Mouse (Mus musculus) naive thymus-derived CD4-positive, alpha-beta T cell, adult 2 months (primary cell): ENCODE measurements around the gene Astn2.

Experiments used
- DNase-seq: peaks from one replicate; pipeline ENCODE4 v3.0.0-alpha.2; 2011; ENCODE audit warnings: low read depth

Astn2 gene

DNA sequence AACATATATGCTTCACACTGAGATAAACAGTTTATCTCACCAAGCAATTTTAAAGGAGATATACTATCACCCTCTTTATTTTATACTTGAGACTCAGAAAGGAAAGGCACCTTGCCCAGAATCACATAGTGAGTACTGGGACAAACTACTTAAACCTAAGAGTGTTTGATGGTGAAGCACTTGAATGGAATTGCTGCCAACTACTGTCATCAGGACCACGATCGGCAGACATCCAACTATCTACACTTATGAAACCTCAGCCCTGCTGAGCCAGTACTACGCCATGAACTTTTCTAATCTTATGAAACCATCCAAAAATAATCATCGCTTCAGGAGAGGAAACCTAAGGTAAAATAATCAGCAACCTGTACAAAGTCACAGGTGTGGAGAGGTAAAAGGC lies 1005.0 kb downstream of the Astn2 start:
- DNase-seq, result no peak

GRCm38 (mm10) chr4:65396806-65397205 lies 1007.6 kb downstream of the Astn2 start:
- DNase-seq, result no peak

- DNase-seq, result no peak
Observed at GRCm38 (mm10) chr4:65391001-65391400, 1013.4 kb downstream of the Astn2 start.

GRCm38 (mm10) chr4:65383070-65383469 lies 1021.3 kb downstream of the Astn2 start:
- DNase-seq, result no peak

DNA sequence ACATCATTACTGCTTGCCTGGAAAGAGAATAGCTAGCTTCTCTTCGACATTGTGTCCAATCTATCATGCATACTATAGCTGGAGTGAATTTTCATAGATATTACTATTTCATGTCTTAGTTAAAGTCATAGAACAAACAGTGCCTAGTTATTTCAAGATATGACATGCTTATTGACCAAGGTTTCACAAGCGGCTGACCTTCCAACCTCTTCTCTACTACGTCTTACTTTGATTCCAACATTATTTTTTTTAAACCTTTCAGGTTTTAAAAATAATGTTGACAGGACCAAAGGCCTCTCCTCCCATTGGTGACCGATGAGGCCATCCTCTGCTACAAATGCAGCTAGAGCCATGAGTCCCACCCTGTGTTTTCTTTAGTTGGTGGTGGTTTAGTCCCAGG lies 1025.0 kb downstream of the Astn2 start:
- no peak for DNase-seq

DNA sequence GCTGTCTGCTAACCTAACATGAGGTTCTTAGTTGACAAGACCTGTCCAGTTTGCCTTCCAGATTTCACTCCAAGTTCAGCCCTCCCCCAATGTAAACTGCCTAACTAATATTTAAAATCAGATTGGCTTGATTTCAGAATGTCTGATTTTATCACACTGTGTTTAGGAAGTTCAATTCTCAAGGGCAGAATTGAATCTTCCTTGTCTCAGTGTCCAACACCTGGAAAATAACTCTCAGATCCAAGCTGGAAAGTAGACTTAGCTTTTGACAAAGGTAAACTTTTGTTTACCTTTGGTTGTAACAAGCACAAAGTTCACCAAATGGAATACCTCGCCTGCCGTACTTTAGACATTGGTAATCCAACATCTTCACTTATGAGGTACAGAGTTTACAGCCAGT lies 1027.8 kb downstream of the Astn2 start:
- DNase-seq, result no peak

DNA sequence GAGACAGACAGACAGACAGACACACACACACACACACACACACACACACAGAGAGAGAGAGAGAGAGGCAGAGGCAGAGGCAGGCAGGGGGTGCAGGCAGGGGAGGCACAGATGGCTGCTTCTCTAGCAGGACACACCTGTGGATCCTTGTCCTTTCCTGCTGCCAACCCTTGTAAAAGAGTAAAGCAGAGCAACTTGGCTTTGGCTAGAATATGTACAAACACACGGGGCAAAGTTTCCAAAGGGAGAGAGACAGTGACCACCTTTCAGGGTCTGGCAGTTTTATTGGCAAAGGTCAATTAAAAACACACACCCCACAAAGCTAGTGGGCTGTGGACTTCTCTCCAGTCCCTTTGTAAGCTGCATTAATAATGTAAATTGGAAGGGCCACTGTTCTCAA lies 1030.6 kb downstream of the Astn2 start:
- DNase-seq, result no peak

GRCm38 (mm10) chr4:65372731-65373130 lies 1031.7 kb downstream of the Astn2 start:
- no peak for DNase-seq

GRCm38 (mm10) chr4:65367135-65367534 lies 1037.3 kb downstream of the Astn2 start:
- no peak for DNase-seq

DNA sequence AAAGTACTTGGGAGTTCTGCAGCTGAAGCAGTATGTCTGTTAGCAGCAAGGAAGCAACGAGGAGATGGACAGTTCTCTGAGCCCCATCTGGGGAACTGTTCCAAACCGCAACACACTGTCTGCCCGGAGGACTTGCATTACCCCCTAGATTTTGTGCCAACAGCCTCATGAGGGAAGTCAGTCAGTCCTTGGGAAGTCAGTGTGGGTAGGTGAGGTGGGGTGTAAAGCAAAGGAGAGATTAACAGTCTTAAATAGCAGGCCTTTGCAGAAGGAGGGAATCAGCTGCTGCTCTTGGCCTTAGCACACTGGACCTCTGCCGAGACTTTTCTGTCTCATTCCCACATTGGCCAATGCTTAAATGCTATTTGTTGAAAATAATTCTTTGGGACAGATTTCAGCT lies 1049.8 kb downstream of the Astn2 start:
- no peak for DNase-seq

GRCm38 (mm10) chr4:65350521-65350920 lies 1053.9 kb downstream of the Astn2 start:
- no peak for DNase-seq

- DNase-seq, result no peak
Observed at GRCm38 (mm10) chr4:65341766-65342165, 1062.6 kb downstream of the Astn2 start.

DNA sequence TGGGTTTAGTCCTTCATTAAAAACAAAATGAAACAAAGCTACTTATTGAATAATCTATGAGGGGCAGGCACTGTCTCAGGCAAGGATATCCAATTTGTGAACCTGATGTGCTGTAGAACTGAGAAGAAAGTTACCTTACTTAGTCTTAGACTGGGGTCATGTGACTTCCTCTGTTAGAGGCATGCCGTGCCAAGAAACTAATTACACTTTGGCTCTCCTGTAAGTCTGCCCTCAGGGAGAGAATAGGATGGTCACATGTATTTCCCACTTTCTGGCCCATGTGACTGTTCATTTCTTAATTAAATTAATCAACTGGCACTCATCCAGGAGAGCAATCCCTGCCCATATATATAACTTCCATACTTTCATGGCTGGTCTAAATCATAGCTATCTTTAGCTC lies 1070.7 kb downstream of the Astn2 start:
- DNase-seq, result no peak
